Mouse (Mus musculus): ENCODE measurements around the gene Kdm5b.
"Not testable (repeated sequence)": the region's sequence is repeated elsewhere in the genome, so short reads cannot be mapped to it uniquely, and the experiment has no call there.

Gene Kdm5b

DNA sequence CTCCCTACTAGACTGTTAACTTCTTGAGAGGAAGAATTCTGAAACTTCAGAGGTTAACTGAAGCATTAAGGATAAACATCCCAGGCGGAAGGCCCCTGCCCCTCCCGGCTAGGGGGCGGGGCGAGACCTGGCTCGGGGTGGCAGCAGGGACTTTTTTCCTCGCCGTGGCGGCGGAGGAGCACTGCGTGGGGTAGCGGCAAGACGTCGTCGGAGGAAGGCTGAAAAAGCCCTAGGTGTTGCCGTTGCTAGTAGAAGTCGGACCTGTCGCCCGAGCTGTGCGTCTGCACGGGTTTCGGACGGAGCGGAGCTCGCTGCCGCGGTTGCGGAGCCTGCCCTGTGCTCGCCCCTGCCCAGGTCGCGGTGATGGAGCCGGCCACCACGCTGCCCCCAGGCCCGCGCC lies at the start of gene Kdm5b:
TSS of gene Kdm5b (plus strand) at position 196 of the 400 bp plus-strand sequence.
- DNase-seq: peak; percentile 83 to 86

DNA sequence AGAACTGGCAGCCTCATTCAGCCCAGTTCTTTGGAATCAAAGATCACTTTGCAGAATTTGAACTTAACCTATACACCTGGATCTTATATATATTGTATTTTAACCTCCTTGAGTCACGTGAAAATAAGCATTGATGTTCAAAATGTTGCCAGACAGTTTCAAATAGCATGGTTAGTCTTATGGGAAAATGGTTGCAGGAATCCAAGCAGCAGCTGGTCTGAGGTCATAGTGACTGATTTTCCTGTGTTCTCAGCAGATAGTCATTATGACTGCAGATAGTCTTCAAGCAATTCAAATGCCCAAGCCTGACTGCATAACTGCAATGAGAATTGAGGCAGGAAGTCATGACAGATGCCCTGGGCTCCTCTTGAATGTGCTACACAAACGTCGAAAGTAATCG lies 47.8 kb upstream of the Kdm5b start:
- no peak for DNase-seq

DNA sequence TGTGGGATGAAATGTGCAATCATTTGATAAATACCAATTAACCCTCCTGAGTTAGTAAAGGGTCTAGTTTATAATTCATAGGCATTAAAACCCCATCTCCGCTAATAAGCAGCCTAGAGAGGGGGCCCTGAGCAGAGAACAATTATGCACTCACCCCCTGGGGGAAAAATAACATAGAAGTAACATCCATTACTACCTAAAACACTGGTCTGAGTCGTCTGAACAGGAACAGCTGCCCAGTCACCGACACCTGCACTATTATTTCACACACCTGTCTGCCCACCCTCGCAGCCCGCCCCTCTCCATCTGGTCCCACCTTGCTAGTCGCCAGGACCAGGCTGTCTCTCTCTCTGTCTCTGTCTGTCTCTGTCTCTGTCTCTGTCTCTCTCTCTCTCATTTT lies 47.4 kb upstream of the Kdm5b start:
- DNase-seq: no peak

DNA sequence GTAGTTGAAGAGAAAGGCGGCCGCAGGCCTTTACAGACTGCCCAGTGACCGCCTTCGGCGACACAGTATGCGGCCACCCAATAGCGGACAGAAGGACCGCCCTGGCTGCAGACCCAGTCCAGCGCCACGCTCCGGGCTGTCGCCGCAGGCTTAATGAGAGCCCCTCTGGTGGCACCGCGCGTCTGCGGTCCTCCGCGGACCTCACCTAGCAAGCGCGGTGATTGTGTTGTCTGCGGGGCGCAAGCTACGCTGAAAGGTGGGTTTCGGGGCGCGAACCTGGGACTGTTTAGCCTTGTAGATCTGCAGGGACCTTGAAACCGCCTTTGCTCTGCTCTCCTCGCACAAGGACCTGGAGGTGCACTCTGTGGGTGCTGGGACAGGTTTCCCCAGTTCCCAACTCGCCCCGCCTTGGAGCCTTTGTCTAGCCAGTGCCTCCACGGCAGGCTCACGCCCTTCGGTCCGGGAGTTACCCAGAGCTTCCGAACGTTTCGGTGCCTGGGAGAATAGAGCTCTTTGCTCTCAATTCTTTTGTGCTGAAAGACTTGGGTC lies 46.6 kb upstream of the Kdm5b start:
- no peak for DNase-seq

DNA sequence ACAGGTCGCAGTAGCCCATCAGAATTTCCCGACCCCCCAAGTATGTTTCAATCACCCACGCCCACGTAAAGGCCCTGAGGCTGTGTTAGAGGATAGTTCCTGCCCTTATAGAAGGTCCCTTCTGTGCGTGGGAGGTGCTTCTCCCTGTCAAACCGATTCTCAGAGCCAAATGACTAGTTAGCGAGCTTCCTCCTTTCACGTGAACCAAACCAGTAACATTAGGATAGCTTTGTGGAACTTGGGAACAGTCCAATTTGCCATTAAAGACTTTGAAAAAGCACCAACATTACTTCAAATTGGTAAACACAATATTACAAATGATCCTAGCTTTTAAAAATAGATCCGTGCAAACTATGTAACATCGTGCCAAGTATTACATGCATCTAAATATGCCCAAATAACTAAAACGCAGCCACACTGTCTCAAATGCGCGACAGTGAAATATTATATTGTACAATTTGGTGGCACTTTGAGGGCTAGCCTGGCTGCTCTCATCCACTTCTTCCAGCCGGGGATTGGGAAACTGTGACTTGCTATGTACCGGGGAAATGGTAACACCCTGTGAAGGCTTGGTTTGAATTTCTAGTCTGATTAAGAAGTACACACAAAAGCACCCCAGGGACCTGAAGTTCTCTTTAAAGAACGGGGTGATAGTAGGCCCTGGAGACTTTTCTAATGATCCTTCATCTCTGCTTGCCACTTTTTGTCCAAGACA lies 45.9 kb upstream of the Kdm5b start:
- no peak for DNase-seq

DNA sequence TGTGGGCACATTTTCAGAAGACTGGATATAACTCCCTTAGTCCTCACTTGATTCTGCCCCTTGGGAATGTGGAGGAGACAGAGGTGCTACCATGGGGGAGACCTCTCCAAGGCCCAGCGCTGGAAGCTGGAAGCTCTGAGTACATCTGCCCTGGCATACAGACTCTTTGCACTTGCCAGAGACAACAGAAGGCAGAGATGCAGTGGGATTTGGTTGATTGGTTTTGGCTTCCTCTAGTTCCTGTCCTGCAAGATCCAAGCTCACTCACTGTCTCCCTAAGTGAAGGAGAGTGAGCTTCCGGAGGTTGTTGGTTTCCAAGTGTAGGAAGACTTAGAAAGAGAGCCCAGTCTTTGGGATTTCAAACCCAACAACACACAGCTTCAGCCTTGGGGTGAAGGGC lies 44.1 kb upstream of the Kdm5b start:
- DNase-seq: no peak

DNA sequence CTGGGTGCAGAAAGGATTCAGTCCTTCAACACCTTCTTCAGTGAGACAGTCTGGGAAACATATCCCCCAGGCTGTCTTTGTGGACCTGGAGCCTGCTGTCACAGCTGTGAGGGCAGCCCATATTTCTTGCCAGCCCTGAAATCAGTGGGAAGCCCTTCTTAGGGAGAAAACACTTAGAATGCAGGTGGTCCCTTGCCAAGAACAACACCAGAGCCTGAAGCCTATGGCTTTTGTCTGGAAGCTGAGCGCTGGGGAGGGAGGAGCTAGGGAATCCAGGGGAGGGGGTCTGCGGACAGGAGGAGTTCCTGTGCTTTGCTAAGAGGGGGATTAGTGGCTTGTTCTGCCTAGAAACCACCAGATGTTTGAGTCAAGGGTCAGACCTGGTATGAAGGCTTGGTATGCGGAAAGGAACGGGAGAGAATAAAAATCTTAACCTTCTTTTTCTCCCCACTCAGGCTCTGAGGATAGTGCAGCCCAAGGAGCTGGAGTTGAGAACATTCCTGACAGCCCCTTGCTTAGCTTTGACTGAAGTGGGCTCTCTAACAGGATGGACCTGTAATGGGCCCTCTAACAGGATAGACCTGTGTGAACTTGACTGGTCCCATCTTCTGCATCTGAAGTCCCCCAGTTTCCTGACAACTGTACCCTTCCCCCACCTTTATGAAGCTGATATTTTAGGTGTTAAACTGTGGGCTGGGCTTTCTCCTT lies 43.3 kb upstream of the Kdm5b start:
- no peak for DNase-seq

DNA sequence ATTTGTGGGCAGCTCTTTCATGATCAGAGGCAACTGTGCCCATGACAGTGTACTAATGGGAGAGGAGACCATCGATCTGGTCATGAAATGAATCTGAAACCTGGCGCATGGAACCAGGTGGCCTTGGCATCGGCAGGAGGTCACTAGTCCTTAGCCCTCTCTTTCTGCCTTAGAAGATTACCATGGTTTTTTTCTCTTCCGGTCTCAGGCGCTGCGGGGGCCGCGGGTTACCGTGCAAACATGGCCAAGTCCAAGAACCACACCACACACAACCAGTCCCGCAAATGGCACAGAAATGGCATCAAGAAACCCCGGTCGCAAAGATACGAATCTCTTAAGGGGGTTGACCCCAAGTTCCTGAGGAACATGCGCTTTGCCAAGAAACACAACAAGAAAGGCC lies 42.1 kb upstream of the Kdm5b start:
- DNase-seq: not testable (repeated sequence)

DNA sequence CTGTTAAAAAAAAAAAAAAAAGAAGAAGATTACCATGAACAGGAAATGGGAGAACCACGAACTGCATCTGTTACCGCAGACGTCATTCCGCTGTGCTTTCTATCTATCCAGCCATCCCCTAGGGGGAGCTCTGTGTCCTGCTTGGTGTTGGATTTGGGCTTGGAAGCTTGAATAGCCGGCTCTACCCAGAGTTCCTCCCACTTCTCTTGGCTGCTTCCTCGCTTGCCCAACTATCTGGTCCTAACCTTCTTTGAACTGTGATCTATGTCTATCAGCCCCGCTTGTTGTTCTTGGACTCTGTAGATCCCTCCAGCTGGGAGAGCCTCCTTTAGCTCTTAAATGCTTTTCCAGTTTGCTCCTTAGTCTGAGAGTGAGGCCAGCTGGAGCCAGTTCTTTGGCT lies 41.3 kb upstream of the Kdm5b start:
- DNase-seq: peak; percentile 53 to 74

DNA sequence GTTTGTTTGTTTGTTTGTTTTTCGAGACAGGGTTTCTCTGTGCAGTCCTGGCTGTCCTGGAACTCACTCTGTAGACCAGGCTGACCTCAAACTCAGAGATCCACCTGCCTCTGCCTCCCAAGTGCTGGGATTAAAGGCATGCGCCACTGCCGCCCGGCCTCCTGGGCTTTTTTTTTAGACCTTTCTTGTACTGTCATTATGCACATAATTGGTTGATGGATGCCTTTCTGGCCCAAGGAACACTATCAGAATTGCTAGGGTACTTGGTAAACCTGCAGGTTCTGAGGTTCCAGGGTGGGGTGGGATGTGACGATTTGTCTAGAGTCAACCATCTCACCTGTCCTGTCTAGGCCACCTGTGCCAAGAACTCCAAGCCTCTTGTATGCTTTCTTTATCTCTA lies 40.8 kb upstream of the Kdm5b start:
- not testable (repeated sequence) for DNase-seq

DNA sequence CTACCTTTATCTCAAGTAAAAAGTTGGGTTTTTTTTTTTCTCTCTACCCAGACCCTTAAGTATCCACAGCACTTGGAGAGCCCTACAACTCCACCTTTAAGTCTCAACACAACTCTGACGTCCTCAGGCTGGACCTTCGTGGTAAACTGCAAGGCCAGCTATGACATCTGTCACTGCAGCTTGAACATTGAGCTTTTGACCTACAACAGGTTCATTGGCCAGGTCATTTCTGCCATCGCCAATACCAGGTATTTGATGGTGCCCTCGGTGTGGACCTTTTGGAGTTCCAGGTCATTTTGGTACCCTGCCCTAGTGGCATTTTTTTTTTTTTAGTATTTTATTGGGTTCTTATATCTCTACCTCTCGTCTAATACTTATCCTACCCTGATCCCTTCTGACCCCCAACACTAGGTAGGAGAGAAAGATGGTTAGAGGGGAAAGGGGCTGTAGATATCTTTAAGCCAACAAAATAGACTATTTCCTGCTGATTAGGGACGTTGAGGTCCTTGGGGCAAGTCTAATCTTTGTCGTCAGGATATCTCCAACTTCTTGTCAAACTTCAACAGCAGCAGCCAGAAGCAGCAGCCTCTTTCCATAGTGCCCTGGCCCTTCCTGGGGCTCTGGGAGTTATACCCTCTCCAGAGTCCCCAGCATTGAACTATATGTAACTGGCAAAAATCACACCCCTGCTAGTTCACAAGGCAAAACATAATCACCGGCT lies 39.8 kb upstream of the Kdm5b start:
- no peak for DNase-seq

DNA sequence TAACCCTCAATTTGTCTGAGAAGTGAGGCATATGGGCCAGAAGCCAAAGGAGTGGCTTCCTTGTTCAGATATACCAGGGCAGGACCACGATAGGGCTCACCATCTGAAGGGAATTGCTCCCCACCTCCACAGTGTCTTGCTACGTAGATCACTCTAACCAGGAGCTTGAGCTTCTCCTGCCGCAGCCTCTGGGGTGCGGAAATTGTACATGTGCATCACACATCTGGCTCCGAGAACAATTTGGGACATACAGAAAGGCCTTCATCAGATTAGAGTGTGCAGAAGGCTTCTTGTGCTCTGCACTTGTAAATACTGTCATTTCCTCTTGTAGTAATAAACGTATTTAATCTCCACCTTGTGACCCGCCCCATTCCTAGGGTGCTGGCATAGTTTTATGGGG lies 38.8 kb upstream of the Kdm5b start:
- DNase-seq: no peak

DNA sequence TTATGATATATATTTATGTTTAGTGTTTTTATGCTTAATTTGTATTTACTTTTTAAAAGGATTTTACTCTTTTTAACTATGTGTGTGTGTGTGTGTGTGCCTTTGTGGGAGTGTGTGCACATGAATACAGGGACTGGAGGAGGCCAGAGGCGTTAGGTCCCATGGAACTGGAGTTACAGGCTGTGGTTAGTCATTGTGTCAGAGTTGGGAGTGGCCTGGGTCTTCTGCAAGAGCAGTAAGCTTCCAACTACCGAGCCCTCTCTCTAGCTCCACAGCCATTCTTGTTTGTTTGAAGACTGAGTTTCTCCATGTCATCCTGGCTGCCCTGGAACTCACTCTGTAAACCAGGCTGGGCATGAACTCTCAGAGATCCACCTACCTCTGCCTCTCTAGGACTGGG lies 37.6 kb upstream of the Kdm5b start:
- DNase-seq: no peak

DNA sequence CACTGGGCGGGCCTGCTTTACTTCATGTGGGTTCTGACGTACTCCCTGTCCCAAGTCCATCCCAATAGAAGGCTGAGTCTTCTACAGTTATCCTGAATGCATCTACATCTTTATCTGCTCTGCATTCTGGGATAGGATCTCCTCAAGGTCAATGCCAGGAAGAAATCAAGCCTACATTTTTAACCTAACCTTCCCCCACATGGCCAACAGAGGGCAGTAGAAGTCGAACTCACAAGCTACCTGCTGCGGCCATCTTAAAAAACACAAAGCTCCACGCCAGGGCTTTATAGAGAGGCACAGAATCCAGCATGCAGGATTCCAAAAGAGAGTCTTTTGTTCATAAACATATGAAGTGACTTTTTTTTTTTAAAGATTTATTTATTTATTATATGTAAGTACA lies 35.5 kb upstream of the Kdm5b start:
- DNase-seq: no peak

DNA sequence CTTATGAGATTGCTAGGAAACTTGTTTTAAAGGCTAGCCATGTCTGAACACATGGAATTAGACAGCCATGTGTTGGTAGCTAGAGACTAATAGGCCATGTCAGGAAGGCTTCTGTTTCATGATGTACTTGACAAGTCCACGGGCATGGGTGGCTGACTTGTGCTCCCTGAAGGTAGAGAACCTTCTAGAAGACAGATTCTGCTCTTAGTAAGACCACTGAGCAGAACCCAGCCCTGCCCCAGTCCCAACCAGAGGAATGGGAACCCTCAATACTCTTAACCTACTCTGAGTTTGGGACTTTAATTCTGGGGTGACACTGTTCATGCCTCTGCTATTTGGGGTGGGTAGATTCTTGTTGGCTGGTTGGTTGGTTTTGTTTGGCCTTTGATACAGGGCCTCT lies 35.0 kb upstream of the Kdm5b start:
- DNase-seq: no peak

DNA sequence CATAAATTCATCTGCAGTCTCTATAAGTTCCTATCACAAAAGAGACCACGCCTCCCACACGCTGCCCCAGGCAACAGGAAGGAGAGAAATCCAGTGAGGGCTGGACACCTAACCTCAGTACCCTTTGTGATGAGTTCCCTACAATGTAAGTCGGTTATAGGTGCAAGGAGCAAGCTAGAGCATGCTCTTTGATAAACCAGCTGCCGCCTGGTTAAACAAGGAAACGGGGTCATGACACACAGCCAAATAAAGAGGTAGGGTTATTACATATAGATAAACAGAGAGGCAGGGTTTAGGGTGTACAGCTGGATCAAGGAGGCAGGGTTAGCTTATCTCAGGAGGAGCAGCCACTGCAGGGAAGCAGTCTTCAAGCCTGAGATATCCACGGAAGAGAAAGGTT lies 33.2 kb upstream of the Kdm5b start:
- no peak for DNase-seq

DNA sequence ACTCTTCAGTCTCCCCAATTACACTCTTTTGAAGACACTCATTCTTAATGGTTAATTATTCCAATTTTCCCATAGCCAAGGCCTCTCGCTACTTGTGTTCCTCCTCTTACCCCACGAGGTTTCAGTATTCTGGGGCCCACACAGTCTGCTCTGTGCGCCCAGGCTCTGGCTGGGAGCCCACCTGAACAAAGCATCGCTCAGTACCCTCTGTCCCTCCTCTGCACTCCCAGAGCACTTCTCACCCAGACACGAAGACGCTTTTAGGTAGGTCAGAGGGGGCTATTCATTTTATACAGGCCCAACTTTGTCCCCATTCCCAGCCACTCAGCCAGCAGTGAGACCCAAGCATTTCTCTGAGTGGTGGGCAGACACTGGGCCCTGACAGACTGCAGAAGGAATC lies 29.4 kb upstream of the Kdm5b start:
- no peak for DNase-seq

DNA sequence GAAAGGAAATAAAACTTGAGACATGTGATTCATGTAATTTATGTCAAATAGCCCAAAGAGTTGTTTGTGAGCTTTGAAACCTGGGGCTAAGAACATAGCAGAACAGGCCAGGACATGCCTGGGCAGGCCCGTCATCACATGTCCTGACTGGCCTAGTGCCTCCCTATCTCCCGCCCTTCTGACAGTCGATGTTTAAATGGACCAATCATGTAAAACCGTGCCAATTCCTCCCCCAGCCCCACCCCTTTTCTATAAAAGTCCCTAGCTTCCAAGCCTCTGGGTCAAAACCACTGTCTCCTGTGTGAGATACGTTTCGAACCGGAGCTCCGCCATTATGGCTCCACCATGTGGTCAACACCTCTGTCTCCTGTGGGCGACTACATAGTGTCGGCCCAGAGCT lies 26.3 kb upstream of the Kdm5b start:
- DNase-seq: not testable (repeated sequence)

DNA sequence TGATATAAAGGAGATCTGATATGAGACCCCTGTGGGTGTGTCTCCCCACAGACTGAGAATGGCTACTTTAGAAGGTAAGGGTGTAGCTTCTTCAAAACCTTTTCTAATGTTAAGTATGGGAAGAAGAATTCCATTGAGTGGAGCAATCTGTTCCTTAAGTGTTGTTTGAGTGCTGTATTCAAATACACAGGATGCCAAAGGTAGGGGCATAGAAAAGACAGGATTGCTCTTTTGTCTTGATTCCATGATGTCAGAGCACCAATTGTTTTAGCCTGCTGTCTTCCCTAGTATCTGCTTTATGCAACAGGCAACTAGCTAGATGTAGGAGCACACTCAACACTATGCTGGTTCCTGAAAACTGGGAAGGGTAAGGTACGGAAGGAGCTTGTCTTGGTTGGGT lies 24.9 kb upstream of the Kdm5b start:
- DNase-seq: no peak

DNA sequence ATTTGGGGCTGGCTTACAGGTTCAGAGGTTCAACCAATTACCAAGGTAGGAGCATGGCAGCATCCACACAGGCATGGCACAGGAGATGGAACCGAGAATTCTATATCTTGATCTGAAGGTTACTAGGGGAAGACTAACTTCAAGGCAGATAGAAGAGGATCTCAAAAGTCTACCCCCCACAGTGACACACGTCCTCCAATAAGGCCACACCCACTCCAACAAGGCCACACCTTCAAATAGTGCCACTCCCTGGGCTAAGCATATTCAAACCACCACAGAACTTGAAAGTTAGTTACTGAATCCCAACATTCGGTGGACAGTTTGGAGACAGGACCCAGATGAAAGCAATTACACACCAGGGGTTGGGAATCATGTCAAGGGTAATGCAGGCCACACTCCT lies 24.5 kb upstream of the Kdm5b start:
- no peak for DNase-seq

DNA sequence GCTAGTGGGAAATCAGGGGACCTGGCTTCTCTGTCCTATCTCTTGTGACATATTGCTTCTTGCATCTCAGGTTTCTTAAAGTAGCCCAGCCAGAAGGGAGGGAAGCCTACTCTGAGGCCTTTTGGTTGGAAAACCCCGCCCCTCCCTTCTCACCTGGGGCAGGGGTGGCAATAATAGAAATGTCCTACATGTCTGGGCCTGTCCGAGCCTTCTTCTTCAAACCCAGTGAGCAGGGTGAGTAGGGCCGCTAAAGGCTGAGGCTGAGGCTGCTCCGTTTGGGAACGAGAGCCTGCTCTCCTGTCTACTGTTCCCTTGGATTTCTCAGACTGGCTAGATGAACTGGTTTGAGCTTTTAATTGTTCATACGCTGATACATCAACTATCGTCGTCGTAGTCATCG lies 19.4 kb upstream of the Kdm5b start:
- DNase-seq: no peak

DNA sequence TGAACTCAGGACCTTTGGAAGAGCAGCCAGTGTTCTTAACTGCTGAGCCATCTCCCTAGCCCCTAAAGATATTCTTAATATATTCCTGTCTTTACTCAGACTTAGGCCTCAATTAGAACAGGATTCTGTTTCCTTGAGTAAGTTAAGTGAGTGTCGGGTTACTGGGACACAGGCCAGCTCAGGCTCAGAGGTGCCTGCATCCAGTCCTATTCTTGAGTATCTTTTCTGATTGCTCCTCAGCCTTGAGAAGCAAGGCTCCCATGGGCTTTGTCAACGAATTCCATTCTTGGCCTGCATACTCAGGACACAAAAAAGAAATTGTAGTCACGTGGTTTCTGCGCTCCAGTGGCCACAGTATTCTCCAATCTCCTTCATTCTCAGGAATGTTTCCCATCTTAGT lies 11.7 kb upstream of the Kdm5b start:
- DNase-seq: no peak

DNA sequence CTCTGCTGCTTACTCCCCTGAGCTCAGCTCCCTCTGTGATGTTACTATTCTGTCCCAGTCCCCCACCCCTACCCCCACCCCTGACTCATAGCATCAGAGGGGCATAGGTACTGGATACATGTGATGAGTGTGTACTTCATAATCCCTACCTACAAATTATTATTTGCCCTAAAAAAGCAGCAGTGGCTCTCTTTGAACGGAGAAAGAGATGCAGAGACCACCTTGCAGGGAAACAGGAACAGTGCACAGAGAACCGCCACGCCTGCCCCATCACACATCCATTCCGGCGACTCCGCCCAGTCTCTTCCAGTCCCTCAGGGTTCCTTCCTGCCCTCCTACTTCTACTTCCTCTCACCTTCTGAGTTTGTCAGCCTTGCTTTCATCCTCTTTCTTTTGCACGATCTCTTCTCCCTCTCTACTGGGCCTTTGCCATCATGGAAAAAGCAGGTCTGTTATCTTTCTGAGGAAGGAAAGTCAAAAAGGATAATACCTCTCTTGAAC lies 10.3 kb upstream of the Kdm5b start, which contains the start of gene Mgat4e:
TSS of gene Mgat4e (minus strand) at position 51 of the 501 bp plus-strand sequence.
- DNase-seq: no peak

DNA sequence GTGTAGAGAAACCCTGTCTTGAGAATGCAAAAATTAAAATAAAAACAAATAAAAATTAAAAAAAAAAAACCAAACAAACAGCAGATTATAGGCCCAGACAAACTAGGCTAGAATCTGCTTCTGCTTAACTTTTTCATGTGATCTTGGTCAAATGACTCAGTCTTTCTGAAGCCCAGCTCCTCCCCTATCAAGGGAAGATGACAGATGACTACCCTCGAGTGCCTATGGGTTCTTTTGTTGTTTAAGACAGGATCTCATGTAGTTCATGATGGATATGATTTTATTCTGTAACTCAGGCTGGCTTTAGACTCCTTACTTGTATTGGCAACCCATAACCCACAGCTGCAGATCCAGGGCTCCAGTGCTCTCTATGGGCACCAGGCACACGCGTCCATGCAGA lies 8.1 kb upstream of the Kdm5b start:
- DNase-seq: no peak
